Mouse (Mus musculus): ENCODE results near the gene Apoc1. TPM values are rescaled to one million over a fixed set of nuclear protein-coding genes. Genes with fewer than 3 reads are reported as not detected.

Gene Apoc1
- 1.2 and 1.8 TPM in 2 replicates for polyA plus RNA-seq (2015; fragmentation: Nextera tagmentation; extraction: Ambion mirVana)

DNA sequence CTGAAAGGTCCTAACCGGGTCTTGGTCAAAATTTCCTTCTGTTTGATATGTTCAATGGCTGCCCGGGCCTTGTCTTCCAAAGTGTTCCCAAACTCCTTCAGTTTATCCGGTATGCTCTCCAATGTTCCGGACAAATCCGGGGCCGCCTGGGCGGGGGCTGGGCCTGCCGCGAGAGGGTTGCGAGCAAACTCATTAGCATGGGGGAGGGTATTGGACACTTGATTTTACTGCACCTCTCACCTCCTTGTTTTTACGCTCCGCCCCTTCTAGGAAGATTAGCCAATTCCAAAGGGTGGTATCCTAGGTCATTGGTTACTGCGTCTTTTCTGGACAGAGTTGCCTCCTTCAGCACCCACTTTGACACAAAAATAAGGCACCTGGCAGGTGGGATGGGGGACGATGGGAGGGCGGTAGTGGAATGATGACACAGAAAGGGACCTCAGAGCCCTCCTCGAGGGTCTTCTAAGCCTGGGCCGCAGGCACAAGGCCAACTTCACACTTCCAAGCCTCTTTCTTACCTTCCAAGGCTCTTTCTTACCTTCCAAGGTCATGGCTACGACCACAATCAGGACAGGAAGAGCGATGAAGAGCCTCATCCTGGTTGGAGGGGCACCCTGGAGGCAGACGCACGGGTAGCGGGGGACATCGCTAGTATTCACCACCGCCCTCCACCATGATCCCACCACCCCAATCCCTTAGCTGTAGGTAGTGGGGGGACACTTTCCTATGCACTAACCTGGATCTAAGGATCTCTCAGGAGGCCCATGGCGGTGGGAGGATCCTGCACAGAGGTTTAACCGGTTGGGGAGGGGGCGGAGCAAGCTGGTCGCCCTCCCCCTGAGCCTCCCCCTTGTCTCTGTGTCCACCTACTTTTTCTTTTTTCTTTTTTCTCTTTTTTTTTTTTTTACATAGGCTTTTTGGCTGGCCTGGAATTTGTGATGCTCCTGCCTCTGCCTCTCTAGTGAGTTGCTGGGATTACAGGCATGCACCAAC is at the start of gene Apoc1:
Gene Apoc1 (minus strand): TSS at position 788 of the 993 bp plus-strand sequence.
- Histone ChIP-seq H3K9me3 (replicated peaks) (0 out of 2 replicates have a peak, but pooled peaks cover 3% of the 10 kb centered on the region), H3K27me3 (0 out of 2 replicates have a peak, but pooled peaks cover 3% of the 10 kb centered on the region), H3K4me2 (no peak within 1 kb of the TSS), H3K4me1 (no peaks in the 10 kb centered on the region), H3K36me3 (ENCODE audit: poor library complexity, severe bottlenecking) (peaks cover 9% of the 10 kb centered on the region), H3K27ac (no peak within 1 kb of the TSS), H3K9ac (no peak within 1 kb of the TSS; the same call in 1 of the 2 replicates), H3K4me3 (no peak within 1 kb of the TSS)
- no peak for ATAC-seq
- 45% methylated on average over 28 of the region's 28 CpGs for WGBS

GRCm38 (mm10) chr7:19741329-19742031 is 49.0 kb upstream of the Apoc1 start:
- H3K4me3 ChIP-seq, result no peak overlapping the region
- H3K9me3 ChIP-seq (replicated peaks), result no peaks in the 10 kb centered on the region
- WGBS, result 15% methylated on average over 8 of the region's 8 CpGs
- H3K4me1 ChIP-seq, result peaks cover 2% of the 10 kb centered on the region
- no peaks in the 10 kb centered on the region for H3K27me3 ChIP-seq
- no peak overlapping the region for H3K4me2 ChIP-seq
- no peak overlapping the region for H3K27ac ChIP-seq
- no peak for ATAC-seq
- peaks cover 45% of the 10 kb centered on the region for H3K36me3 ChIP-seq (ENCODE audit: poor library complexity, severe bottlenecking)
- H3K9ac ChIP-seq, result no peak overlapping the region

GRCm38 (mm10) chr7:19740269-19740668 is 47.8 kb upstream of the Apoc1 start:
- ATAC-seq, result no peak
- no peaks in the 10 kb centered on the region for H3K9me3 ChIP-seq (replicated peaks)
- H3K27me3 ChIP-seq, result no peaks in the 10 kb centered on the region
- H3K4me1 ChIP-seq, result no peaks in the 10 kb centered on the region
- no peak overlapping the region for H3K9ac ChIP-seq
- H3K4me3 ChIP-seq, result no peak overlapping the region
- WGBS, result 93% methylated on average over 11 of the region's 11 CpGs
- H3K36me3 ChIP-seq (ENCODE audit: poor library complexity, severe bottlenecking), result peaks cover 52% of the 10 kb centered on the region
- no peak overlapping the region for H3K27ac ChIP-seq
- H3K4me2 ChIP-seq, result no peak overlapping the region

GRCm38 (mm10) chr7:19738771-19739170 is 46.3 kb upstream of the Apoc1 start:
- no peak overlapping the region for H3K9ac ChIP-seq

GRCm38 (mm10) chr7:19736389-19737057 is 44.1 kb upstream of the Apoc1 start:
- no peaks in the 10 kb centered on the region for H3K9me3 ChIP-seq (replicated peaks)
- H3K4me1 ChIP-seq, result no peaks in the 10 kb centered on the region
- H3K27ac ChIP-seq, result no peak overlapping the region
- H3K36me3 ChIP-seq (ENCODE audit: poor library complexity, severe bottlenecking), result peaks cover 69% of the 10 kb centered on the region
- H3K4me2 ChIP-seq, result no peak overlapping the region
- WGBS, result 95% methylated on average over 16 of the region's 16 CpGs
- no peaks in the 10 kb centered on the region for H3K27me3 ChIP-seq
- no peak overlapping the region for H3K4me3 ChIP-seq
- H3K9ac ChIP-seq, result no peak overlapping the region
- no peak for ATAC-seq

More at GRCm38 (mm10) chr7:19738771-19739170, 46.3 kb upstream of the Apoc1 start:
- ATAC-seq, result no peak
- Histone ChIP-seq H3K4me1 (no peaks in the 10 kb centered on the region), H3K9me3 (replicated peaks) (no peaks in the 10 kb centered on the region), H3K36me3 (ENCODE audit: poor library complexity, severe bottlenecking) (peaks cover 59% of the 10 kb centered on the region), H3K27me3 (no peaks in the 10 kb centered on the region), H3K27ac (no peak overlapping the region), H3K4me3 (no peak overlapping the region), H3K4me2 (no peak overlapping the region)
- 90% methylated on average over 3 of the region's 3 CpGs for WGBS

- H3K36me3 ChIP-seq (ENCODE audit: poor library complexity, severe bottlenecking), result peaks cover 79% of the 10 kb centered on the region
- 85% methylated on average over 10 of the region's 10 CpGs for WGBS
- no peak for ATAC-seq
These were observed 41.8 kb upstream of the Apoc1 start for GRCm38 (mm10) chr7:19734178-19734666.

GRCm38 (mm10) chr7:19726541-19726940 is 34.1 kb upstream of the Apoc1 start:
- H3K27ac ChIP-seq, result no peak overlapping the region
- H3K4me3 ChIP-seq, result no peak overlapping the region
- H3K9me3 ChIP-seq (replicated peaks), result peaks cover 3% of the 10 kb centered on the region; the same call in 1 of the 2 replicates
- WGBS, result 91% methylated on average over 4 of the region's 4 CpGs
- H3K9ac ChIP-seq, result no peak overlapping the region
- H3K27me3 ChIP-seq, result no peaks in the 10 kb centered on the region
- H3K4me2 ChIP-seq, result no peak overlapping the region
- H3K4me1 ChIP-seq, result no peaks in the 10 kb centered on the region
- ATAC-seq, result no peak
- H3K36me3 ChIP-seq (ENCODE audit: poor library complexity, severe bottlenecking), result peaks cover 97% of the 10 kb centered on the region

More at GRCm38 (mm10) chr7:19734178-19734666, 41.8 kb upstream of the Apoc1 start:
- Histone ChIP-seq H3K27ac (no peak overlapping the region), H3K4me2 (no peak overlapping the region), H3K4me1 (no peaks in the 10 kb centered on the region), H3K9me3 (replicated peaks) (no peaks in the 10 kb centered on the region), H3K27me3 (no peaks in the 10 kb centered on the region), H3K9ac (no peak overlapping the region), H3K4me3 (no peak overlapping the region)

GRCm38 (mm10) chr7:19724167-19724566 is 31.7 kb upstream of the Apoc1 start:
- Histone ChIP-seq H3K9me3 (replicated peaks) (peaks cover 9% of the 10 kb centered on the region; the same call in 1 of the 2 replicates), H3K4me2 (no peak overlapping the region), H3K27ac (no peak overlapping the region), H3K27me3 (no peaks in the 10 kb centered on the region), H3K4me1 (no peaks in the 10 kb centered on the region), H3K4me3 (no peak overlapping the region), H3K36me3 (ENCODE audit: poor library complexity, severe bottlenecking) (peaks cover 95% of the 10 kb centered on the region), H3K9ac (no peak overlapping the region)
- ATAC-seq, result no peak
- WGBS, result 96% methylated on average over 12 of the region's 12 CpGs

GRCm38 (mm10) chr7:19722754-19723195 is 30.3 kb upstream of the Apoc1 start:
- Histone ChIP-seq H3K4me3 (no peak overlapping the region), H3K9ac (no peak overlapping the region), H3K4me1 (no peaks in the 10 kb centered on the region), H3K9me3 (replicated peaks) (peaks cover 9% of the 10 kb centered on the region; the same call in 1 of the 2 replicates), H3K36me3 (ENCODE audit: poor library complexity, severe bottlenecking) (peaks cover 83% of the 10 kb centered on the region), H3K4me2 (no peak overlapping the region), H3K27me3 (no peaks in the 10 kb centered on the region), H3K27ac (no peak overlapping the region)
- 94% methylated on average over 6 of the region's 6 CpGs for WGBS
- ATAC-seq, result no peak

DNA sequence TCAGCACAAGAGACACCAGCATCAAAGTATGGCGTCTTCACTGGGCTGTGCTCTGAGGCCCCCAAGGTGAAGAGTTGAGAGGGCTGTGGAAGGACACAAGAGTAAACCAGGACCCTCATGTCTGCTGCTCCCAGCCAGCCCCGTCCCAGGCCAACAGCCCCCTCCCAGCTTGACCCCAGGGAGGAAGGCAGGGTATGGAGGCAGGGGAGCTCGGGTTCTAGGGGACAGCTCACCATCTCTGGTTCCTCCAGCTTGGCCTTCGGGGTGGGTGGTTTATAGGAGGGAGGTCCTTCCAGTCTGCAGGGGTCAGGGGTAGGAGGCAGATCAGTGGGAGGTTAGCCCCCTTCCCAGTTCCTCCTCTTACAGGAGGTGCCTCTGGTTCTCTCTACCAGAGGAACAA is 26.7 kb upstream of the Apoc1 start:
- no peak overlapping the region for H3K9ac ChIP-seq
- WGBS, result 93% methylated on average over 4 of the region's 4 CpGs
- no peaks in the 10 kb centered on the region for H3K27me3 ChIP-seq
- no peak overlapping the region for H3K4me3 ChIP-seq
- H3K9me3 ChIP-seq (replicated peaks), result peaks cover 9% of the 10 kb centered on the region; the same call in 1 of the 2 replicates
- ATAC-seq, result no peak
- H3K4me1 ChIP-seq, result peaks cover 14% of the 10 kb centered on the region
- no peak overlapping the region for H3K27ac ChIP-seq
- H3K4me2 ChIP-seq, result no peak overlapping the region
- peaks cover 53% of the 10 kb centered on the region for H3K36me3 ChIP-seq (ENCODE audit: poor library complexity, severe bottlenecking)

DNA sequence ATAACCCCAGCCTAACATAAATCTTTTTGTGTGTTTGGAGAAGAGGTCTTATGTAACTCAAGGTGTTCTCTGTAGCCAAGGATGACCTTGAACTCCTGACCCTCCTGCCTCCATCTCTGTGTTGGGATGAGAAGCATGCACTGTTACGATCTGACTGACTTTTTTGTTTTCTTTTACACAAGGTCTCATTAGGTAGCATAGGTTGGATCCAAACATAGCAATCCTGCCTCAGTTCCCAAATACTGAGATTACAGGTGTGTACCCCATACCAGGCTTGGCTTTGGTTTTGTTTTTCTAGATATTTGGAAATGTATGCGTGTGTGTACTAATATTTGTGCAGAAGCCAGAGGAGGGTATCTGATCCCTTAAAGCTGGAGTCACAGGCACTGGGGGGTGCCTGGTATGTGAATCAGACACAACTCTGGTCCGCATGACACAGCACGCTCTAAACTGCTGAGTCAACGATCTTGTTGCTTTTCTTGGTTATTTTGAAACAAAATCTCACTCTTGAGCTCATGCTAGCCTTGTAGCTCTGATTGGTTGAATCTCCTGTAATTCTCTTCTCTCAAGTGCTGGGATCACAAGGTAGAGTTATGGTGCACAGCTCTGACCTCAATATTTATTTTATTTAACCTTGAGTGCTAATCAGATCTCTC is 26.0 kb upstream of the Apoc1 start:
- Histone ChIP-seq H3K4me1 (peaks cover 22% of the 10 kb centered on the region), H3K27me3 (no peaks in the 10 kb centered on the region), H3K4me2 (no peak overlapping the region), H3K4me3 (no peak overlapping the region), H3K9ac (no peak overlapping the region), H3K36me3 (ENCODE audit: poor library complexity, severe bottlenecking) (peaks cover 50% of the 10 kb centered on the region), H3K27ac (no peak overlapping the region), H3K9me3 (replicated peaks) (peaks cover 9% of the 10 kb centered on the region; the same call in 1 of the 2 replicates)
- ATAC-seq, result no peak
- 94% methylated on average over 5 of the region's 5 CpGs for WGBS

All from forebrain, embryonic 13.5 days (tissue).